Mouse (Mus musculus) forebrain, embryonic 14.5 days (tissue): ENCODE results near the gene Lysmd2. TPM values are rescaled to one million over a fixed set of nuclear protein-coding genes. Genes with fewer than 3 reads are reported as not detected.
"Not testable (repeated sequence)": the region's sequence is repeated elsewhere in the genome, so short reads cannot be mapped to it uniquely, and the experiment has no call there.

ENCODE experiments used
- ATAC-seq: fragments of 200-750 bp; cut with Nextera tagmentation; 2 replicates; pipeline ENCODE4 v1.8.0; 2017; ENCODE audit warnings: mild to moderate bottlenecking, moderate library complexity
- DNase-seq: peaks from one replicate; pipeline ENCODE4 v3.0.0-alpha.2; 2015; ENCODE audit warnings: low spot score
- H3K27ac ChIP-seq: fragments of 300-500 bp; sonication (generic); 2 replicates; pipeline ENCODE4 v1.5.1; 2014; ENCODE audit warnings: low read depth, mild to moderate bottlenecking, control low read depth, low read length, moderate library complexity
- H3K27me3 ChIP-seq: fragments of 300-500 bp; sonication (generic); replicated peaks from 2 replicates; pipeline ENCODE4 v1.6.1; 2014; ENCODE audit warnings: low read length, control low read depth, mixed read lengths; ENCODE audit not compliant: control insufficient read depth, insufficient read depth
- H3K36me3 ChIP-seq: fragments of 300-500 bp; sonication (generic); 2 replicates; pipeline ENCODE4 v1.6.1; 2014; ENCODE audit warnings: low read length, control low read depth; ENCODE audit not compliant: control insufficient read depth, insufficient read depth
- H3K4me1 ChIP-seq: fragments of 300-500 bp; sonication (generic); 2 replicates; pipeline ENCODE4 v1.6.1; 2014; ENCODE audit warnings: antibody characterized with exemption, low read length, control low read depth; ENCODE audit not compliant: control insufficient read depth, insufficient read depth
- H3K4me2 ChIP-seq: fragments of 300-500 bp; sonication (generic); 2 replicates; pipeline ENCODE4 v1.6.1; 2014; ENCODE audit warnings: mild to moderate bottlenecking, control low read depth, low read length
- H3K4me3 ChIP-seq: fragments of 300-500 bp; sonication (generic); 2 replicates; pipeline ENCODE4 v1.5.1; 2014; ENCODE audit warnings: low read depth, low read length, control low read depth
- H3K9ac ChIP-seq: fragments of 300-500 bp; sonication (generic); 2 replicates; pipeline ENCODE4 v1.6.1; 2014; ENCODE audit warnings: mild to moderate bottlenecking, low read length, control low read depth, moderate library complexity
- H3K9me3 ChIP-seq: fragments of 300-500 bp; sonication (generic); replicated peaks from 2 replicates; pipeline ENCODE4 v1.6.1; 2016; ENCODE audit warnings: low read length, control low read depth, mixed read lengths; ENCODE audit not compliant: control insufficient read depth
- WGBS: fragments of 180-500 bp; shearing (Covaris S2); extraction: QIAGEN DNeasy Blood & Tissue Kit; methylation state at CpG from one replicate; pipeline ENCODE4 v1.1.7; 2014; 5-methylcytosine and 5-hydroxymethylcytosine counted together
- polyA plus RNA-seq: library from polyadenylated mRNA; unstranded; fragments of >200 nt; fragmentation: Nextera tagmentation; extraction: Ambion mirVana; gene quantifications from 2 replicates; pipeline ENCODE4 v1.2.1, GENCODE M21; 2014

Gene Lysmd2
- polyA plus RNA-seq, 1 experiment from 2014 or later, result 26.0 TPM

GRCm38 (mm10) chr9:75645405-75645804 lies 19.9 kb downstream of the Lysmd2 start:
- no peak for DNase-seq
- Histone ChIP-seq H3K36me3 (peaks cover 54% of the 10 kb centered on the region), H3K27ac (no peak overlapping the region), H3K27me3 (no peaks in the 10 kb centered on the region), H3K4me2 (no peak overlapping the region), H3K4me1 (no peaks in the 10 kb centered on the region), H3K9me3 (no peaks in the 10 kb centered on the region), H3K4me3 (no peak overlapping the region), H3K9ac (no peak overlapping the region)
- no peak for ATAC-seq
- 88% methylated on average over 3 of the region's 3 CpGs for WGBS

DNA sequence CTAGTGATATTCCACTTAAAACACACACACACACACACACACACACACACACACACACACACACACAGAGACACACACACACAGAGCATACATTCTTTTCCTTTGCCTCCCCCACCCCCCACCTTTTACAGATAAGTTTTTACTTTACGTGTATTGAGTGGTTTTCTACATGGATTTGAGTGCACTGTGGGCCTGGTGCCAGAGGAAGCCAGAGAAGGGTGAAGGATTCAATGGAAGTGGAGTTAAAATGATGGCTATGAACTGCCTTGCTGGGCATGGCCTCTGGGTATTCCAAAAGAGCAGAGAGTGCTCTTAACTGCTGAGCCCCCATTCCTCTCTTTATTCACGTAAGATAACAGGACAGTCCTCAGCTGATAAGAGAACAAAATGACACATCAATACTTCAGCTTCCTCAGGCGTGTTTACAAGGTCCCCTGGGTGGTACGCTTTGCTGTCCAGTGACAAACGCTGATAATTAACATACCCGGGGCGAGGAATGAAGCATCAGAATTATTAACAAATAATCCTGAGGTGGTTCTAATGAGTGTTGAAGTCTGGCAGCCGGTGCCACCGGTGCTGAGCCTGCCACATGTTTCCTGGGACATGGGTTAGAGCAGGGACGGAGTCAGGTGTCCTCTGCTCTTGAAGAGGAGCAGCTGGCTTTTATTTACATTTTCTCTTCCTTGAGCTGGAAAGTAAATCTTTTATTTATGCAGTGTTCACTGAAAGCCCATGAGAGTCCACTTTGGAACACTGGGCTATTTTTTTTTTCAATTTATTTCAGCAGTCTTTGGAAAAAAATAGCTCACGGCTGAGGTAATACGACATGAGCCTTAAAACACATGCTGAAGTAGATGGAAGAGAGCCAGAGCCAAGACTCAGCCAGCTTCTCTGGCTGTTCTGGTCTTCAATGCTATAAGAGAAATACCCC lies 28.7 kb downstream of the Lysmd2 start:
- H3K4me1 ChIP-seq, result no peaks in the 10 kb centered on the region
- H3K9ac ChIP-seq, result no peak overlapping the region
- DNase-seq (peak; percentile 16), ATAC-seq (no peak)
- no peak overlapping the region for H3K4me3 ChIP-seq
- H3K4me2 ChIP-seq, result no peak overlapping the region
- no peaks in the 10 kb centered on the region for H3K9me3 ChIP-seq
- H3K27ac ChIP-seq, result no peak overlapping the region
- 78% methylated on average over 12 of the region's 12 CpGs for WGBS
- H3K27me3 ChIP-seq, result no peaks in the 10 kb centered on the region
- peaks cover 63% of the 10 kb centered on the region for H3K36me3 ChIP-seq

GRCm38 (mm10) chr9:75656456-75656855 lies 30.9 kb downstream of the Lysmd2 start:
- peaks cover 60% of the 10 kb centered on the region for H3K36me3 ChIP-seq
- ATAC-seq, H3K4me3 ChIP-seq, H3K9me3 ChIP-seq, H3K27ac ChIP-seq, H3K4me1 ChIP-seq, DNase-seq, H3K27me3 ChIP-seq, H3K4me2 ChIP-seq, H3K9ac ChIP-seq: not testable (repeated sequence)
- WGBS, result 88% methylated on average over 3 of the region's 3 CpGs

GRCm38 (mm10) chr9:75660917-75661316 lies 35.4 kb downstream of the Lysmd2 start:
- H3K9ac ChIP-seq, result no peak overlapping the region
- ATAC-seq (no peak), DNase-seq (no peak)
- H3K36me3 ChIP-seq, result peaks cover 68% of the 10 kb centered on the region
- H3K27me3 ChIP-seq, result no peaks in the 10 kb centered on the region
- H3K4me1 ChIP-seq, result no peaks in the 10 kb centered on the region
- no peak overlapping the region for H3K4me3 ChIP-seq
- no peak overlapping the region for H3K27ac ChIP-seq
- no peak overlapping the region for H3K4me2 ChIP-seq
- no peaks in the 10 kb centered on the region for H3K9me3 ChIP-seq
- WGBS, result 93% methylated on average over 8 of the region's 8 CpGs

- H3K4me3 ChIP-seq, result no peak overlapping the region
- no peaks in the 10 kb centered on the region for H3K4me1 ChIP-seq
- no peak overlapping the region for H3K9ac ChIP-seq
- ATAC-seq (no peak), DNase-seq (peak; percentile 10)
- H3K4me2 ChIP-seq, result no peak overlapping the region
- no peak overlapping the region for H3K27ac ChIP-seq
- no peaks in the 10 kb centered on the region for H3K27me3 ChIP-seq
- WGBS, result 78% methylated on average over 6 of the region's 6 CpGs
- H3K9me3 ChIP-seq, result no peaks in the 10 kb centered on the region
- H3K36me3 ChIP-seq, result peaks cover 72% of the 10 kb centered on the region
These were observed 39.8 kb downstream of the Lysmd2 start for GRCm38 (mm10) chr9:75665364-75665763.

DNA sequence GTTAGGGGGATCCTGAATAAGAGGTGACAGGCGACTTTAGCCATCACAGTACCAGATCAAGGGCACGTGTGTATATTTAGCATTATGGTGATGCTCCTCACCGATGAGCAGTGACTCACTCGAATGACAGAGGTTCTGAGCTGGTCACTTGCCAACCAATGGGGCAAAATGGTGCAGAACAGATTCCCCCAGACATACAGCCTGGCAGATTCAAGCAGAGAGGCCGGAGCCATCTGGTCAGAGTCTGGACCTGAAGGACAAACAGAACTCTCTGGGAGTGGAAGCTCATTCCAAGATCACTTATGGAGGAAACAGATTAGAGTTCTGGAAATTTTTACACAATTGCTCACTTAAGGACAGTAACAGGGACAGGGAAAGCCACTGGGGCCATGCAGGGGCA lies 41.1 kb downstream of the Lysmd2 start:
- WGBS, result 89% methylated on average over 5 of the region's 5 CpGs
- H3K27me3 ChIP-seq, result no peaks in the 10 kb centered on the region
- no peaks in the 10 kb centered on the region for H3K9me3 ChIP-seq
- no peak overlapping the region for H3K4me3 ChIP-seq
- H3K36me3 ChIP-seq, result peaks cover 65% of the 10 kb centered on the region
- no peak overlapping the region for H3K4me2 ChIP-seq
- DNase-seq, result no peak
- H3K9ac ChIP-seq, result no peak overlapping the region
- no peak overlapping the region for H3K27ac ChIP-seq
- H3K4me1 ChIP-seq, result no peaks in the 10 kb centered on the region
- no peak for ATAC-seq

GRCm38 (mm10) chr9:75672769-75673168 lies 47.2 kb downstream of the Lysmd2 start:
- H3K4me3 ChIP-seq, result no peak overlapping the region
- 61% methylated on average over 6 of the region's 6 CpGs for WGBS
- no peak overlapping the region for H3K9ac ChIP-seq
- no peaks in the 10 kb centered on the region for H3K4me1 ChIP-seq
- H3K27me3 ChIP-seq, result no peaks in the 10 kb centered on the region
- H3K27ac ChIP-seq, result no peak overlapping the region
- ATAC-seq, result peak; percentile 34; the same call in 1 of the 2 replicates
- no peak overlapping the region for H3K4me2 ChIP-seq
- peak; percentile 17 for DNase-seq
- no peaks in the 10 kb centered on the region for H3K9me3 ChIP-seq
- peaks cover 77% of the 10 kb centered on the region for H3K36me3 ChIP-seq

GRCm38 (mm10) chr9:75676226-75676625 lies 50.7 kb downstream of the Lysmd2 start:
- H3K4me2 ChIP-seq, result no peak overlapping the region
- no peak for DNase-seq
- H3K27me3 ChIP-seq, result no peaks in the 10 kb centered on the region
- 85% methylated on average over 7 of the region's 7 CpGs for WGBS
- no peak for ATAC-seq
- peaks cover 72% of the 10 kb centered on the region for H3K36me3 ChIP-seq
- H3K9me3 ChIP-seq, result no peaks in the 10 kb centered on the region
- no peaks in the 10 kb centered on the region for H3K4me1 ChIP-seq
- H3K4me3 ChIP-seq, result no peak overlapping the region
- H3K9ac ChIP-seq, result no peak overlapping the region
- H3K27ac ChIP-seq, result no peak overlapping the region

GRCm38 (mm10) chr9:75678341-75678740 lies 52.8 kb downstream of the Lysmd2 start:
- Histone ChIP-seq H3K4me2 (no peak overlapping the region), H3K27ac (no peak overlapping the region), H3K9me3 (no peaks in the 10 kb centered on the region), H3K4me3 (no peak overlapping the region), H3K36me3 (peaks cover 57% of the 10 kb centered on the region), H3K4me1 (no peaks in the 10 kb centered on the region), H3K27me3 (no peaks in the 10 kb centered on the region), H3K9ac (no peak overlapping the region)
- 87% methylated on average over 7 of the region's 7 CpGs for WGBS
- ATAC-seq, result no peak
- DNase-seq, result no peak
